19 mouse cellular contexts compared by ENCODE assay signal in genomic region chr6:53815691-53816090, GRCm38 (mm10). TPM values are rescaled to one million over a fixed set of nuclear protein-coding genes. Genes with fewer than 3 reads are reported as not detected.
A peak's percentile ranks its signal among the peaks of the same experiment; 100 is the strongest.
DNase-seq lines count a peak whose midpoint lies in the region; ATAC-seq and TF ChIP-seq lines count a peak whose summit lies in the region.
"Had no signal": no experiment of that assay in that cellular context is flagged by ENCODE, and none has a peak within 500 bp of the region (broad histone marks: within the 10 kb centered on the region; RNA-seq: fewer than 3 reads in every experiment).

No protein-coding gene starts in this region.

- WGBS in heart, adult 2 months: 70% methylated on average over 7 of the region's 7 CpGs
- WGBS in limb, embryonic 11.5 days: 64% methylated on average over 7 of the region's 7 CpGs
- 78% methylated on average over 7 of the region's 7 CpGs for WGBS in limb, embryonic 10.5 days
- WGBS in limb, embryonic 12.5 days: 55% methylated on average over 7 of the region's 7 CpGs

- no peak for TF ChIP-seq EP300 in heart, adult 2 months (IDR thresholded peaks at IDR 0.05; ENCODE audit: insufficient read depth, low read depth, low read length)

- H3K9me3 ChIP-seq in limb, embryonic 11.5 days (ENCODE audit: control insufficient read depth, low read length): no peaks in the 10 kb centered on the region
- no peaks in the 10 kb centered on the region for H3K9me3 ChIP-seq in limb, embryonic 10.5 days (replicated peaks)
- no peaks in the 10 kb centered on the region for H3K9me3 ChIP-seq in limb, embryonic 12.5 days
- H3K9me3 ChIP-seq: forebrain, embryonic 15.5 days; liver, embryonic 12.5 days had no signal

- H3K4me1 ChIP-seq in heart, adult 2 months (ENCODE audit: control insufficient read depth, insufficient read depth, low read length): 0 out of 2 replicates have a peak, but pooled peaks cover 2% of the 10 kb centered on the region
- peaks cover 18% of the 10 kb centered on the region for H3K4me1 ChIP-seq in limb, embryonic 11.5 days (ENCODE audit: control insufficient read depth, insufficient read depth, low read length)
- H3K4me1 ChIP-seq in limb, embryonic 10.5 days: peaks cover 42% of the 10 kb centered on the region
- H3K4me1 ChIP-seq in limb, embryonic 12.5 days (replicated peaks): peaks cover 43% of the 10 kb centered on the region

- TF ChIP-seq POLR2A in heart, adult 2 months (IDR thresholded peaks at IDR 0.05; ENCODE audit: insufficient read depth, low read depth, low read length): no peak

- H3K27ac ChIP-seq in heart, adult 2 months: no peak overlapping the region
- H3K27ac ChIP-seq in limb, embryonic 11.5 days (replicated peaks; ENCODE audit: low read depth, low read length): no peak overlapping the region
- no peak overlapping the region for H3K27ac ChIP-seq in limb, embryonic 10.5 days
- H3K27ac ChIP-seq in limb, embryonic 12.5 days: 0 out of 2 replicates have a peak overlapping the region, but pooled peaks have one; percentile 29
- H3K27ac ChIP-seq: forebrain, embryonic 15.5 days; hindbrain, postnatal 0 days; liver, embryonic 12.5 days; macrophage had no signal

- H3K4me3 ChIP-seq in heart, adult 2 months: no peak overlapping the region
- no peak overlapping the region for H3K4me3 ChIP-seq in limb, embryonic 11.5 days (ENCODE audit: low read depth, low read length)
- H3K4me3 ChIP-seq in limb, embryonic 10.5 days: no peak overlapping the region
- 0 out of 2 replicates have a peak overlapping the region, but pooled peaks have one; percentile 7 for H3K4me3 ChIP-seq in limb, embryonic 12.5 days (replicated peaks)
- H3K4me3 ChIP-seq: forebrain, embryonic 15.5 days; liver, embryonic 12.5 days had no signal

- no peaks in the 10 kb centered on the region for H3K36me3 ChIP-seq in heart, adult 2 months (ENCODE audit: control insufficient read depth, insufficient read depth, low read length)
- no peaks in the 10 kb centered on the region; the same call in 1 of the 2 replicates for H3K36me3 ChIP-seq in limb, embryonic 11.5 days (ENCODE audit: control insufficient read depth, insufficient read depth, low read length)
- peaks cover 50% of the 10 kb centered on the region for H3K36me3 ChIP-seq in limb, embryonic 10.5 days
- H3K36me3 ChIP-seq in limb, embryonic 12.5 days: peaks cover 26% of the 10 kb centered on the region; the same call in 1 of the 2 replicates
- H3K36me3 ChIP-seq: forebrain, embryonic 15.5 days; liver, embryonic 12.5 days had no signal

- H3K27me3 ChIP-seq in heart, adult 2 months (ENCODE audit: control insufficient read depth, insufficient read depth, low read length): no peaks in the 10 kb centered on the region
- H3K27me3 ChIP-seq in limb, embryonic 11.5 days (ENCODE audit: control insufficient read depth, insufficient read depth, low read length): no peaks in the 10 kb centered on the region
- peaks cover 18% of the 10 kb centered on the region for H3K27me3 ChIP-seq in limb, embryonic 10.5 days (ENCODE audit: low read depth, poor library complexity, severe bottlenecking)
- H3K27me3 ChIP-seq in limb, embryonic 12.5 days: peaks cover 11% of the 10 kb centered on the region
- H3K27me3 ChIP-seq: CH12.LX had no signal

- peak overlapping the region; percentile 4; the same call in 1 of the 2 replicates for H3K4me2 ChIP-seq in limb, embryonic 11.5 days (ENCODE audit: low read depth, severe bottlenecking)
- H3K4me2 ChIP-seq in limb, embryonic 12.5 days: peak overlapping the region; percentile 38
- H3K4me2 ChIP-seq: forebrain, embryonic 15.5 days; liver, embryonic 12.5 days; midbrain, embryonic 11.5 days had no signal

- H3K79me2 ChIP-seq in heart, adult 2 months (replicated peaks; ENCODE audit: control insufficient read depth, insufficient read depth, low read length): no peaks in the 10 kb centered on the region

- ATAC-seq in limb, embryonic 11.5 days (ENCODE audit: insufficient number of reproducible peaks, low FRiP score, low TSS enrichment, low read depth): no peak
- ATAC-seq in limb, embryonic 12.5 days (ENCODE audit: insufficient number of reproducible peaks, insufficient read depth, low FRiP score, low TSS enrichment, low read depth): no peak
- ATAC-seq: forebrain, embryonic 15.5 days; hindbrain, postnatal 0 days; liver, embryonic 12.5 days had no signal

- TF ChIP-seq CTCF in heart, adult 2 months (IDR thresholded peaks at IDR 0.05): no peak

- peak; percentile 77 for DNase-seq in heart, adult 11 months
- DNase-seq in heart, adult 2 months: no peak
- DNase-seq in limb, embryonic 11.5 days (ENCODE audit: low spot score): no peak
- DNase-seq in limb, embryonic 10.5 days (ENCODE audit: low spot score): no peak
- DNase-seq in 416B (ENCODE audit: low read depth): peak; percentile 14
- DNase-seq in cerebellum, adult 18-20 months: no peak
- no peak for DNase-seq in gastrocnemius, adult 8-10 months (ENCODE audit: low spot score in 2 of 2)
- DNase-seq: adrenal gland, adult 2 months; cerebellum, postnatal 25 days; heart, postnatal 4 days; right cerebral cortex, postnatal 4 days had no signal

- H3K9ac ChIP-seq in heart, adult 2 months (ENCODE audit: low read depth, low read length): no peak overlapping the region
- H3K9ac ChIP-seq in limb, embryonic 11.5 days (ENCODE audit: low read length): no peak overlapping the region
- no peak overlapping the region for H3K9ac ChIP-seq in limb, embryonic 12.5 days (replicated peaks)
- H3K9ac ChIP-seq: forebrain, embryonic 15.5 days; liver, embryonic 12.5 days had no signal

- intact Hi-C loops in heart, adult 2 months (cut with DNase I): loop anchor here (5.0 kb wide), 2 partner anchors 57 to 92 kb away; no protein-coding TSS in a partner anchor

RNA-seq across cellular contexts. Expression of gene Tril, which starts 4.9 kb away (rescaled TPM):
- total RNA-seq in heart, adult 2 months (2021): 1 to 10 TPM; 3.3 to 3.9 TPM
- polyA plus RNA-seq in heart, adult 2 months (2012; rRNA removed): 4.4 and 5.1 TPM in 2 replicates
- 48.1 and 62.8 TPM in 2 replicates for polyA plus RNA-seq in limb, embryonic 11.5 days (2014; fragmentation: Nextera tagmentation; extraction: Ambion mirVana)
- polyA plus RNA-seq in limb, embryonic 10.5 days (2016; fragmentation: Nextera tagmentation; extraction: Ambion mirVana): 86.9 and 97.3 TPM in 2 replicates
- polyA plus RNA-seq in limb, embryonic 12.5 days (2016; fragmentation: Nextera tagmentation; extraction: Ambion mirVana): 106 and 110 TPM in 2 replicates
- total RNA-seq in gastrocnemius, adult 8-10 months (2022): 1 to 10 TPM; 1.1 to 1.5 (median 1.3) TPM
- total RNA-seq: CH12.LX; granulocyte monocyte progenitor cell, adult 5-6 weeks had no signal
- polyA plus RNA-seq: macrophage had no signal

Comparison
In these comparisons a context has a peak if more than half of its experiments do, and no peak if none do; other contexts are left out.
1. DNase-seq: peak in heart, adult 11 months (single experiment) and 416B (single experiment); none in heart, adult 2 months (0 of 2), limb, embryonic 11.5 days (single experiment), limb, embryonic 10.5 days (single experiment), cerebellum, adult 18-20 months (0 of 2) and gastrocnemius, adult 8-10 months (0 of 2).